Mouse (Mus musculus): ENCODE data around the gene Spint2.
"Not testable (repeated sequence)": the region's sequence is repeated elsewhere in the genome, so short reads cannot be mapped to it uniquely, and the experiment has no call there.

- not testable (repeated sequence) for TF ChIP-seq CTCF (conservative IDR thresholded peaks at IDR 0.05 in 1 of 2, IDR thresholded peaks at IDR 0.05 in 1 of 2; ENCODE audit: low read depth in 2 of 2, low read length in 2 of 2); GABPA (IDR thresholded peaks at IDR 0.05; ENCODE audit: insufficient replicate concordance, low read depth, low read length); ETS1 (conservative IDR thresholded peaks at IDR 0.05; ENCODE audit: low read depth, low read length); TCF12 (IDR thresholded peaks at IDR 0.05; ENCODE audit: low read depth, low read length); ELF1 (IDR thresholded peaks at IDR 0.05; ENCODE audit: low read depth, low read length); JUND (conservative IDR thresholded peaks at IDR 0.05; ENCODE audit: low read depth, low read length); NELFE (IDR thresholded peaks at IDR 0.05; ENCODE audit: low read depth, low read length); EP300 (IDR thresholded peaks at IDR 0.05; ENCODE audit: low read length); ZNF384 (IDR thresholded peaks at IDR 0.05; ENCODE audit: low read depth, low read length); POLR2A (IDR thresholded peaks at IDR 0.05; ENCODE audit: low read depth, low read length); HCFC1 (IDR thresholded peaks at IDR 0.05; ENCODE audit: low read depth, low read length); MAX (IDR thresholded peaks at IDR 0.05; ENCODE audit: low read length)
Measured at GRCm38 (mm10) chr7:29211013-29211412, 70.7 kb downstream of the Spint2 start.
